Mouse (Mus musculus) stomach, embryonic 14.5 days (tissue): ENCODE measurements around the gene Rpl31. TPM values are rescaled to one million over a fixed set of nuclear protein-coding genes. Genes with fewer than 3 reads are reported as not detected.

Experiments used
- ATAC-seq: fragments of 200-750 bp; cut with Nextera tagmentation; 2 replicates; pipeline ENCODE4 v1.8.0; 2017; ENCODE audit warnings: low read depth, moderate TSS enrichment; ENCODE audit not compliant: insufficient number of reproducible peaks, insufficient read depth, low FRiP score
- H3K27ac ChIP-seq: fragments of 300-500 bp; sonication (generic); 2 replicates; pipeline ENCODE4 v1.5.1; 2014; ENCODE audit warnings: mild to moderate bottlenecking, low read length, moderate library complexity, mixed read lengths
- H3K27me3 ChIP-seq: fragments of 300-500 bp; sonication (generic); 2 replicates; pipeline ENCODE4 v1.6.1; 2014; ENCODE audit warnings: low read length, control low read depth, mixed read lengths; ENCODE audit not compliant: control insufficient read depth, insufficient read depth
- H3K36me3 ChIP-seq: fragments of 300-500 bp; sonication (generic); 2 replicates; pipeline ENCODE4 v1.6.1; 2014; ENCODE audit warnings: mild to moderate bottlenecking, control low read depth, low read length, moderate library complexity, mixed read lengths; ENCODE audit not compliant: control insufficient read depth, insufficient read depth
- H3K4me1 ChIP-seq: fragments of 300-500 bp; sonication (generic); 2 replicates; pipeline ENCODE4 v1.6.1; 2014; ENCODE audit warnings: low read length, control low read depth, mixed read lengths; ENCODE audit not compliant: control insufficient read depth, insufficient read depth
- H3K4me2 ChIP-seq: fragments of 300-500 bp; sonication (generic); replicated peaks from 2 replicates; pipeline ENCODE4 v1.6.1; 2014; ENCODE audit warnings: low read depth, low read length, control low read depth
- H3K4me3 ChIP-seq: fragments of 300-500 bp; sonication (generic); 2 replicates; pipeline ENCODE4 v1.5.1; 2014; ENCODE audit warnings: low read depth, low read length, control low read depth
- H3K9ac ChIP-seq: fragments of 300-500 bp; sonication (generic); replicated peaks from 2 replicates; pipeline ENCODE4 v1.6.1; 2014; ENCODE audit warnings: low read depth, mild to moderate bottlenecking, control low read depth, low read length, moderate library complexity, mixed read lengths
- H3K9me3 ChIP-seq: fragments of 300-500 bp; sonication (generic); 2 replicates; pipeline ENCODE4 v1.6.1; 2016; ENCODE audit warnings: low read depth, low read length, control low read depth; ENCODE audit not compliant: control insufficient read depth
- WGBS: fragments of 180-500 bp; shearing (Covaris S2); extraction: QIAGEN DNeasy Blood & Tissue Kit; methylation state at CpG from one replicate; pipeline ENCODE4 v1.1.7; 2014; 5-methylcytosine and 5-hydroxymethylcytosine counted together
- polyA plus RNA-seq: library from polyadenylated mRNA; unstranded; fragments of >200 nt; fragmentation: Nextera tagmentation; extraction: Ambion mirVana; gene quantifications from 2 replicates; pipeline ENCODE4 v1.2.1, GENCODE M21; 2014

Gene Rpl31
- polyA plus RNA-seq, 1 experiment from 2014 or later = 805 TPM

- no peaks in the 10 kb centered on the region for H3K27me3 ChIP-seq
- H3K4me1 ChIP-seq = no peaks in the 10 kb centered on the region
- no peak overlapping the region for H3K9ac ChIP-seq
- no peak overlapping the region for H3K27ac ChIP-seq
- H3K4me2 ChIP-seq = no peak overlapping the region
- 26% methylated on average over 12 of the region's 12 CpGs for WGBS
- no peaks in the 10 kb centered on the region for H3K36me3 ChIP-seq
- H3K9me3 ChIP-seq = 0 out of 2 replicates have a peak, but pooled peaks cover 2% of the 10 kb centered on the region
- H3K4me3 ChIP-seq = no peak overlapping the region
- no peak for ATAC-seq
These were observed 50.2 kb downstream of the Rpl31 start for GRCm38 (mm10) chr1:39417817-39418216.

- no peaks in the 10 kb centered on the region for H3K36me3 ChIP-seq
- ATAC-seq = no peak
These were observed 51.2 kb downstream of the Rpl31 start for GRCm38 (mm10) chr1:39418852-39419251.

GRCm38 (mm10) chr1:39420987-39421386 lies 53.3 kb downstream of the Rpl31 start:
- H3K36me3 ChIP-seq = no peaks in the 10 kb centered on the region
- no peaks in the 10 kb centered on the region for H3K9me3 ChIP-seq
- H3K27me3 ChIP-seq = no peaks in the 10 kb centered on the region
- no peak overlapping the region for H3K9ac ChIP-seq
- ATAC-seq = no peak
- H3K4me3 ChIP-seq = no peak overlapping the region
- WGBS = 89% methylated on average over 6 of the region's 6 CpGs
- no peak overlapping the region for H3K4me2 ChIP-seq
- H3K4me1 ChIP-seq = no peaks in the 10 kb centered on the region
- no peak overlapping the region for H3K27ac ChIP-seq

More at GRCm38 (mm10) chr1:39418852-39419251, 51.2 kb downstream of the Rpl31 start:
- no peak overlapping the region for H3K4me3 ChIP-seq
- no peak overlapping the region for H3K4me2 ChIP-seq
- H3K27ac ChIP-seq = no peak overlapping the region
- H3K4me1 ChIP-seq = no peaks in the 10 kb centered on the region
- H3K9me3 ChIP-seq = 0 out of 2 replicates have a peak, but pooled peaks cover 2% of the 10 kb centered on the region
- 76% methylated on average over 9 of the region's 9 CpGs for WGBS
- no peaks in the 10 kb centered on the region for H3K27me3 ChIP-seq
- H3K9ac ChIP-seq = no peak overlapping the region

Other genes with a start within 250 kb of the Rpl31 start
- gene Npas2, start 174.1 kb upstream of the Rpl31 start, polyA plus RNA-seq = 0.81 and 1.7 TPM in 2 replicates
- 11.7 and 12.4 TPM in 2 replicates for gene Tbc1d8, start 110.9 kb downstream of the Rpl31 start, polyA plus RNA-seq
- 22.0 and 27.1 TPM in 2 replicates for gene Cnot11, start 167.2 kb downstream of the Rpl31 start, polyA plus RNA-seq
- 34.0 and 38.0 TPM in 2 replicates for gene Rnf149, start 209.6 kb downstream of the Rpl31 start, polyA plus RNA-seq